In genomic region chr1:188354726-188355125, GRCm38 (mm10) we compare ENCODE assay signal across 24 mouse cellular contexts.
DNase-seq lines count a peak whose midpoint lies in the region; ATAC-seq lines count a peak whose summit lies in the region.
"Had no signal": no experiment of that assay in that cellular context is flagged by ENCODE, and none has a peak within 500 bp of the region (broad histone marks: within the 10 kb centered on the region; RNA-seq: fewer than 3 reads in every experiment).

No protein-coding gene starts in this region.

- H3K4me2 ChIP-seq in intestine, embryonic 15.5 days (replicated peaks): no peak overlapping the region
- H3K4me2 ChIP-seq in midbrain, embryonic 13.5 days (replicated peaks): no peak overlapping the region
- H3K4me2 ChIP-seq: forebrain, embryonic 15.5 days; heart, embryonic 12.5 days; limb, embryonic 13.5 days; liver, embryonic 13.5 days; lung, embryonic 14.5 days; neural tube, embryonic 13.5 days had no signal

- 0 out of 2 replicates have a peak, but pooled peaks have one; percentile 27 for ATAC-seq in common myeloid progenitor, adult 5-6 weeks (replicated peaks; ENCODE audit: low read depth, poor library complexity, severe bottlenecking)
- no peak for ATAC-seq in intestine, embryonic 15.5 days
- ATAC-seq in midbrain, embryonic 13.5 days: no peak
- ATAC-seq: CD4-positive, CD25-positive, alpha-beta regulatory T cell, adult 4 months; forebrain, embryonic 15.5 days; hindbrain, postnatal 0 days; intestine, postnatal 0 days; midbrain, embryonic 16.5 days; Patski had no signal

- H3K4me3 ChIP-seq in intestine, embryonic 15.5 days (replicated peaks): no peak overlapping the region
- no peak overlapping the region for H3K4me3 ChIP-seq in midbrain, embryonic 13.5 days (replicated peaks)
- H3K4me3 ChIP-seq: forebrain, embryonic 15.5 days; heart, embryonic 12.5 days; limb, embryonic 13.5 days; liver, embryonic 13.5 days; myocyte; neural tube, embryonic 13.5 days had no signal

- no peaks in the 10 kb centered on the region for H3K9me3 ChIP-seq in intestine, embryonic 15.5 days
- H3K9me3 ChIP-seq in midbrain, embryonic 13.5 days: 0 out of 2 replicates have a peak, but pooled peaks cover 3% of the 10 kb centered on the region
- H3K9me3 ChIP-seq: forebrain, embryonic 15.5 days; heart, embryonic 12.5 days; limb, embryonic 13.5 days; liver, embryonic 13.5 days had no signal

- H3K4me1 ChIP-seq in intestine, embryonic 15.5 days (replicated peaks): no peaks in the 10 kb centered on the region
- H3K4me1 ChIP-seq in midbrain, embryonic 13.5 days (replicated peaks): no peaks in the 10 kb centered on the region
- H3K4me1 ChIP-seq: forebrain, embryonic 15.5 days; heart, embryonic 12.5 days; limb, embryonic 13.5 days; liver, embryonic 13.5 days; neural tube, embryonic 13.5 days had no signal

- H3K27me3 ChIP-seq in intestine, embryonic 15.5 days (replicated peaks): no peaks in the 10 kb centered on the region
- H3K27me3 ChIP-seq in midbrain, embryonic 13.5 days: no peaks in the 10 kb centered on the region
- H3K27me3 ChIP-seq: forebrain, embryonic 15.5 days; heart, embryonic 12.5 days; limb, embryonic 13.5 days; liver, embryonic 13.5 days; neural tube, embryonic 13.5 days; Patski had no signal

- no peak overlapping the region for H3K27ac ChIP-seq in intestine, embryonic 15.5 days
- no peak overlapping the region for H3K27ac ChIP-seq in midbrain, embryonic 13.5 days
- H3K27ac ChIP-seq: forebrain, embryonic 15.5 days; hindbrain, postnatal 0 days; limb, embryonic 13.5 days; liver, embryonic 13.5 days; neural tube, embryonic 13.5 days had no signal

- no peak overlapping the region for H3K9ac ChIP-seq in intestine, embryonic 15.5 days
- H3K9ac ChIP-seq in midbrain, embryonic 13.5 days (replicated peaks): no peak overlapping the region
- H3K9ac ChIP-seq: forebrain, embryonic 15.5 days; heart, embryonic 12.5 days; limb, embryonic 13.5 days; liver, embryonic 13.5 days; lung, embryonic 14.5 days; neural tube, embryonic 13.5 days had no signal

- H3K36me3 ChIP-seq in intestine, embryonic 15.5 days: no peaks in the 10 kb centered on the region
- no peaks in the 10 kb centered on the region for H3K36me3 ChIP-seq in midbrain, embryonic 13.5 days
- H3K36me3 ChIP-seq: forebrain, embryonic 15.5 days; heart, embryonic 12.5 days; limb, embryonic 13.5 days; liver, embryonic 13.5 days; neural tube, embryonic 13.5 days had no signal

- peak; percentile 1 for DNase-seq in lung, postnatal 14 days
- no peak for DNase-seq in lung, adult 18-20 months
- DNase-seq in adipocyte (ENCODE audit: low spot score): peak; percentile 59
- DNase-seq in c-Kit-positive CD71-positive TER-119-positive erythroid progenitor cells, embryonic 14.5 days (ENCODE audit: low spot score): no peak
- DNase-seq: cerebellum, postnatal 36 days; heart, adult 11 months; heart, postnatal 10 days; kidney, postnatal 25 days; liver, embryonic 13.5 days; lung, embryonic 14.5 days; lung, postnatal 36 days had no signal

- 86% methylated on average over 2 of the region's 2 CpGs for WGBS in intestine, embryonic 15.5 days
- 92% methylated on average over 2 of the region's 2 CpGs for WGBS in midbrain, embryonic 13.5 days

Comparison
In these comparisons a context has a peak if more than half of its experiments do, and no peak if none do; other contexts are left out.
1. DNase-seq: peak in lung, postnatal 14 days (single experiment) and adipocyte (single experiment); none in lung, adult 18-20 months (0 of 2) and c-Kit-positive CD71-positive TER-119-positive erythroid progenitor cells, embryonic 14.5 days (single experiment).